Mouse (Mus musculus) embryo, embryonic 11 days (tissue): ENCODE results near the gene Gm4756.
A peak's percentile ranks its signal among the peaks of the same experiment; 100 is the strongest.
"Not testable (repeated sequence)": the region's sequence is repeated elsewhere in the genome, so short reads cannot be mapped to it uniquely, and the experiment has no call there.

ENCODE experiments used
- DNase-seq: peaks from one replicate; pipeline ENCODE4 v3.0.0-alpha.2; 2015

Gm4756 gene

DNA sequence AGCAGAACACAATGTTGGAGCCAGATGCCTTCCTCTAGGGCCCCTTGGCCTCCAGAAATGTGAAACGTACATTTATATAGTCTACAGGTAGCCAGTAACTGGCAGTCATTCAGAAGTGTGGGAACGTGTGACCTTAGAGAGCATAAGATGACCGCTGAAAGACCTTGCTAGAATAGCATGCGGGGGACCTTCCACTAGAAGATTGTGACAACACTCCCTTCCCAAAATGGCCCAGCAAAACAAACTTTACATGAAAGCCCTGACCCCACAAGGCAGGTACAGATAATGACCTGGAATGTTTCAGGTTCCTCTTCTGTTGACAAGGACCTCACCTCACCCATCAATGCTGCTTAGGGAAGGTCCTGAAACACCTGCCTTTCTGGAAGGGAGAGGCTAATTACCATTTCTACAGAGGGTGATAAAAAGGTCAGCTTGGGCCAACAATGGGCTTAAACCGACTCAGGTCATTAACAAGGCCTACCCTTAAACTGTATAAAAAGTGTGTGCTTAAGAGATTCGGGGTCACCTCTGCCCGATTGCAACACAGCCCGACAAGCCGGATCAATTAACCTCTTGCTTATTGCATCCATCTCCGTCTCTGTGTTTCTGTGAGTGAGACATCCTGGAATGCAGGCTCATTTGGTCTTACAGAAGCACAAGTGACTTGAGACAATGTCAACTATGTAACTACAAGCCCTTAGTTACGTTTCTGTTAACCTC, at the start of gene Gm4756:
Gm4756 (minus strand) TSS at position 51 of the 720 bp plus-strand sequence.
- no peak for DNase-seq

DNA sequence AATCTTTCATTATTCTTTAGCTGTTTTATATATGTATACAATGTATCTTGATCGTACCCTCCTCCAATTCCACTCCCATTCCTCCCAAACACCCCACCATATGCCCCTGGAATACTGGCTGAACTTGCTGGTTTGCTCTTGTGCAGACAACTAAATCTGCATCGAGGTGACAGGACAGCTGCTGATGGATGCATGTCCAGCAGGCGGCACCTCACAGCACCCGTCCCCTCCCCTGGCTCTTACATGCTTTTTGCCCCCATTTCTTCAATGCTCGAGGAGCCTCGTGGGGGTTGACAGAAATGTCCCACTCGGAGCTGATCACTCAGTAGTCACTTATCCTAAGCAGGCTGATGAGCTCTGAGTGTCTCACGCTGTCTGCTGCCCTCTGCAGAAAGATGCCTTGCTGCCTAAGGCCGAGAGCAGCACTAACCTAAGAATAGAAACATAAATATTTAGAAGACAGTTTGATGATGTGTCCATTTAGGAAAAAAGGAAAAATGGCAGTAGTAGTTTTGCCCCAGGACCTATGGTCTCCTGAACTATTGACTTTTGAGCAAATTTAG, 45.5 kb upstream of the Gm4756 start:
- DNase-seq, result peak; percentile 16

DNA sequence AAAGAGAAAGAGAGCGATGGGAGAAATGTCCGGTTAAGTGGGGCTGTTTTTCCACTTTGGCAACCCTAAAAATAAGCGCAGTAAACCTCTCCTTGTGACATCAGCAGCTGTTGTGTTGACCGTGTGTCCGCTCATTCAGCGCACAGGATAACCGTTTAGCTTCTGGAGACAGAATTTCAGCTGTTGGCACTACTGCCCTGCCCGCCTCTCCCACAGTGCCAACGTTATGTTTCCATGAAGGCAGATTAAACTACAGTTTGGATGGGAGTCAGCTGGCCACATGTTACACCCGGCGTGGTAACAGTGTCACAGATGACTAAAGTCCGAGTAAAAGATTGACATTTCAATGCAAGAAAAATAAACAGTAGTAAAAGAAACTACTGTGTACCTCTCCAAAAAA, 45.0 kb upstream of the Gm4756 start:
- no peak for DNase-seq

DNA sequence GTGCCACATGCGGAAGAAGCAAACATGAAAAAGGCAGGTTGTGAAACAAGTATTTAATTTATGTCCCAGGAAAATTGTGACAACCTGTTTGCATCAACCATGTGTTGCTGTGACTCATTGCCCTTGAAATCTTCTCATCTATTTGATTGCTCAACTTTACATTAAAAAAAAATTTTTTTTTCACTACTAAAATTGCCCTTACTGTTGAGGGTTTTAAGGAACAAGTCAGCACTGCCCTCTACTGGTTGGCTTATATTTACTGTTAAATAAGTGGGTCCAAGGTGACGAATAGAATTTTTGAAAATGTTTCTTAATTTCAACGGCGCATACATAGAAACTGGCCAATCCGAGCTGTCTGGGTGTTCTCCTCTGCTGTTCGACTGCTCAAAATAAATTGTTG, 44.4 kb upstream of the Gm4756 start:
- DNase-seq, result peak; percentile 74

DNA sequence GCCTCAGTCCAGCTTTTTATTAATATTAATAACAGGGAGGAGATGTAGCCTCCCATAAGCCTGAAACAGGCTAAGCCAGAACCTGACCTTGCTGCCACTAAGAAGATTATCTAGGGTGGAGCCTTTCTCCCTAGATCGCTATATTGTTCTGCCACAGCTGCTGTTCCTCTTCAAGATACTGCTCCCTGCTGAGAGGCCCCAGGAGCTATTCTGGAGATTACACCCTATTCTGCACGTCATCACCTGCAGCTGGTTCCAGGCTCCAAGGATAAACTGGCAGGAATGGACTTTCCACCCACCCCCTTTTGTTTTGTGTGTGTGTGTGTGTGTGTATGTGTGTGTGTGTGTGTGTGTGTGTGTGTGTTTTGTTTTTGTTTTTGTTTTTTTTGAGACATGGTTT, 38.8 kb upstream of the Gm4756 start:
- DNase-seq, result not testable (repeated sequence)

DNA sequence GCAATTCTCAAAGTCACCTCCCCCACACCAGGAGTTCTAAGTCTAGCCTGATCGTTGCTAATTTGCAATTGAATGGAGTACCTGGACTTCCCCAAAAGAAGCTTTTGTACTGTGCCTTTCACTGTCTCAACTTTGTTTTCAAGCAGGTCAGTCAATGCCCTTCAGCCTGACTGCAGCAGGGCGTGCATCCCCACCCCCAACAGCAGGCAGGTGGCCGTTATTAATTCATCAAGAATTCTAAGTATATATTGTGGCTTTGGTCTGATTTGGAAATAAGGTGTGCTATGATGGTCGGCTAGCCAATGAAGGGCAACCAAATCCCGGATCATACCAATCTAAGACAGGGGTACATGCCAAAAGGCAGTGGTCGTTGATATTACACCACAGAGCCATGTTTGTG, 38.3 kb upstream of the Gm4756 start:
- DNase-seq, result not testable (repeated sequence)

DNA sequence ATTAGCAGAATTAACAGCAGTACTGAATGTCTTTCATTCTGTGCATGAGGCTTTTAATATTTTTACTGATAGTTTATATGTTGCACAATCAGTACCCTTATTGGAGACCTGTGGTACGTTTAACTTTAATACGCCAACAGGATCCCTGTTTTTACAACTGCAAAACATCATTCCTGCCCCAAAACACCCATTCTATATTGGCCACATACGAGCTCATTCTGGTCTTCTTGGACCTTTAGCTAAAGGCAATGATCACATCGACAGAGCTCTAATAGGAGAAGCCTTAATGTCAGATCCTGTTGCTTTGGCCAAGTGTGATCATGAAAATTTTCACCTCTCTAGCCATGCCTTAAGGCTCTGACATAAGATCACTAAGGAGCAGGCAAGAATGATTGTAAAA, 37.1 kb upstream of the Gm4756 start:
- DNase-seq, result not testable (repeated sequence)

DNA sequence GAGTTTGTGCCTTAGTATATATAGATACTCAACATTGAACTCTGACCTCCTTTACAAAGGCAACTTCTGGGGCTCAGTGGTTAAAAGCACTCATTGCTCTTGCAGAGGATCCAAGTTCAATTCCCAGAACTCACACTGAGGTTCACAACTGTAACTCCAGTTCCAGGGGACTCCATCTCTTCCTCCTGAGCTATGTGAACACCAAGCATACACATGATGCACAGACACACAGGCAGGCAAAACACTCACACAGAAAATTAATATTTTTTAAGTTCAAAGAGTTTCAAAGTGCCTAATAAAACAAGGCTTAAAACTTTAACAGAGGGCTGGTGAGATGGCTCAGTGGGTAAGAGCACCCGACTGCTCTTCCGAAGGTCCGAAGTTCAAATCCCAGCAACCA, 34.2 kb upstream of the Gm4756 start:
- no peak for DNase-seq

DNA sequence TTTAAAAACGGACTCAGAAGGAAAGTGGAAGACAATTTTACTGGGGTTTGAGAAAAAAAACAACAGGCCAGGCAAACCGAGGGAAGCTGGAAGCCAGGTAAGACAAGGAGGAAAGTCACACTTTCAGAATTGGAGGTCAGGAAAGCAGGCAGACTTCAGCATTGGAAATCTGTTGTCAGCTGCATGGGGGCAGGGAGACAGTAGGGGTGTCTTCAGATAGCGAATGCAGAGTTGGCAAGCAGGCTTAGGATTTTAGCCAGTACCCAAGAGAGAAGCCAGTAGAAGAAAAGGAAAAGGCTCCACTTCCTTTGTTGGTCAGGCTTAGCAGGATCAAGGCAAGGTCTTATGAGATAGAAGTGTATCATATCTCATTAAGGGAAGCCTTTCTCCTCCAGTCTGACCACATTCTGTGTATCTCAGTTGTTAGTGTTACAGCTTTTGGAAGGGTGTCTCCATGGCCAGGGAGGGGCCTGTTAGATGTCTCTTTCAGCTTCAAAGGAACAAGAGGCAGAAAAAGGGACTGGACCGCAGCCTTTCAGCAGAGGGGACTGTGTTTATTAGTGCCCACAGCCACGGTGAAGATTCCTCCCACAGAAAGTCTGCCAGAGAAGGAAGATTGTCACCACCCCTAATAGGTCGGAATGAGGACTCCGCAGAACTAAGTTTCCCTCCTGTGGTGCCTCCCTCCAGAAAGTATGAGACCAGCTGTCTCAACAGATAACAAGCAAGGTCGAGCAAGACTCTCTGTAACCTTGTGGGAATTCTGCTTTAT, 33.2 kb upstream of the Gm4756 start:
- DNase-seq, result no peak

DNA sequence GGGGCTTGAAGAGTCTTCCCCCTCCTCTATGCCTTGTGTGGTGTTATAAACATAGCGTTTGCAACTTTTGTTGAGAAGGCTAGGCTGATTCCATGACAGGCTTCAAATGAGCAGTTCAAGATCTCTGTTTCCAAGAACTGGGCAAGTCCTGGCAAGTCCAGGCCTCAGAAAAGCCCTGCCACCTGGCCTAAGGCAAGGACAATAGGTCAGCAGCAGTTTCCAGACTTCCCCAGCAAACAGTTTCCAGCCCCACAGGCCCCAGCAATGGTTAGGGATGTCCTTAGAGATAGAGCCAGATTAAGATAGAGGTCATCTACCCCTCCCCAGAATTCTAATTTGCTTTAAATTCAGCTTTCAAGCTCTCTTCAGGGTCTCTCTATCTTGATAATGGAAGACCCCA, 32.5 kb upstream of the Gm4756 start:
- no peak for DNase-seq

DNA sequence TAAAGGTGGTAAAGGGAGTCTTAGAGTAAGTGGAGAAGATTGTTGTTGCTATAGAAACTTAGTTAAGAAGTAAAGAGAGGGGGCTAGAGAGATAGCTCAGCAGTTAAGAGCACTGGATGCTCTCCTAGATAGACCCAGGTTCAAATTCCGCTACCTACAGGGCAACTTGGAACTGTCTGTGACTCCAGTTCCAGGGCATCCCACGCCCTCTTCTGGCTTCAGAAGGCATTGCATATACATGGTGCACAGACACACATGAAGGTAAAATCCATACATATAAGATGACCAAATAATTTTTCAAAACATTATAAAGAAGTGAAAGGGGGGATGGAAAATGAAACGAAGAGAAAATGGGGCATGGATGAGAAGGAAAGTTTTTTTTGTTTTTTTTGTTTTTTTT, 30.2 kb upstream of the Gm4756 start:
- no peak for DNase-seq

DNA sequence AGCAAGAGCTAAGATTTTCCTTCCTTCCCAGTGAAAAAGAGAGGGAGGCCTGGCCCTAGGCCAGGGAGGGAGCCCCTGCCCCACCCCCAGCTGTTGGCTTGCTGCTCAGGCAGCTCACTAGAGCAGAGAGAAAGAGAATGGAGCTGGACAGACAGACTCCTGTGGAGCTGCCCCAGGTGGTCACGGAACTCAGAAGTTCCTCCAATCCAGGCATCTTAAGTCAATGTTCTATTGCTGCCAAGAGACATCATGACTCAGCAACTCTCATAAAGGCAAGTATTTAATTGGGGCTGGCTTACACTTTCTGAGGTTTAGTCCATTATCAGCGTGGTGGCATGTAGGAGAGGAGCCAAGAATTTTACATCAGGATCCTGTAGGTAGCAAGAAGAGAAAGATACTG, 25.4 kb upstream of the Gm4756 start:
- DNase-seq, result no peak

DNA sequence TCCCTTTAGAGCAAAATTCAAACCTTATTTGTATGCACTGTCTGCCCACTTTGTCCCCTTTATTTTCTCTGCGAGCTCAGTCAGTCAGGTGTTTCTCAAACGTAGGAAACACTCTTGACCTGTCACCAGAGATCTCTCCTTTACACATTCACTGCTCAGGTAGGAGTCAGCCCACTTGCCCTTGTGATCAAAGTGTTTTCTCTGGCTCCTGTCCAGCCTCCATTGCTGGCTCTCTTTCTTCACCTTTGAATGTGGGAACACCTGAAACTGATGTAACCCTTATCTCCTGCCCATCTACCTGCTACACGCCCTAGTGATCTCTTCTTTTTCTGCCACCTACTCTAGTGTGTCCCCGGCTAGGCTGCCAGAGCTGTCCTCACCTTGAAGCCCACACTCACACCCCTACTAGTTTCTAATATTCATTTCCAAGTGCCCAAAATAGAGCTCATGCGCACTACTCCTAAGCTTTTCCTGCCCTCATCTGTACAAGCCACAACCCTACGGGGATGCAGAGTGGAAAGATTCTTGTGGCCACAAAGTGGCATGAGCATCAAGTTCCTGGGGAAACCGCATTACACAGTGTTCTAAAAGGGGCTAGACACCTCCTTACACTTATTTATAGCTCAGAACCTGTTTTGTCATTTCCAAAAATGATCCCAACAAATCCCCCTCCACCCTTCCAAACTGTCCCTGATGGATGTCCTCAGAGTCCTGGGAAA, 24.8 kb upstream of the Gm4756 start:
- no peak for DNase-seq

DNA sequence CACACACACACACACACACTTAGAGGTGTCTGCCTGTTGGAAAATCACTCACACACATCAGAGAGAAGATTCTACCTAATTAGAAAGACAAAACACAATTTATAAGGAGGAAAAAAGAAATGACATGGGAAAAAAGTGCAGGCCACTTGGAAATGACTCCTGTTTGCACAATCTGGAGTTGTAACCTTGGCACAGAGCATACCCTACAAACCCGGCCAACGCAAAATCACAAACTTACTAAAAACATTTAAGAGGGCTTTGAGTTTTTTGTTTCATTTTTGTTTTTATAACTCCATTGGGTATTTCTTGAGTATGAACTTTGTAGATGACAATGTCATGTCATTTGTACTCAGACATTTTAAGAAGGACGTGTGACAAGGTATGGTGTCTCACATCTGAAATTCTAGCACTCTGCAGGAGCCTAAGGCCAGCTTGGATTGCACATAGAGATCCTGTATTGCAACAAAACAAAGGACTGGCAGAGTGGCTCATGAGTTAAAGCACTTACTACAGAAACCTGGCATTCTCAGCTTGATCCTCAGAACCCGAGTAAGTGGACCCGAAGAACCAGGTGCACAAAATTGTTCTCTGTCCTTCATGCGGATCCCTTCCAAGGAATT, 22.2 kb upstream of the Gm4756 start:
- DNase-seq, result no peak

DNA sequence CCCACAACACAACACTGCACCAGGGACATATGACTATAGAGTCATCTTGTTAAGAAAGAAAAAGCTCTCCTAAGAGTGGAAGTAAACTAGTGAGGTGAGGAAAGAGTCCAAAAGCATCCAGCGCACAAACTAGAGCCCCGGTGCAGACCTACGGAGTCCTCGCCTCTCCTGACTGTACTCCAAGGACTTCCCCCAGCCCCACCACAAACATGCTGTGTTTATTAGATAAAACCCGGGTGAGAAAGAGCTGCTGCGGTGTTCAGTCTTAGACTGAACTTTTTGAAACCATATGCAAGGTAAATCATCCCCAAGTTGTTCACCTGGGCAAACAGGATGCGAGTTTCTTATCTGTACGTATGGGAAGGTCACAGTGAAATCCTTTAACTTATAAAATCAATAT, 21.5 kb upstream of the Gm4756 start:
- no peak for DNase-seq

DNA sequence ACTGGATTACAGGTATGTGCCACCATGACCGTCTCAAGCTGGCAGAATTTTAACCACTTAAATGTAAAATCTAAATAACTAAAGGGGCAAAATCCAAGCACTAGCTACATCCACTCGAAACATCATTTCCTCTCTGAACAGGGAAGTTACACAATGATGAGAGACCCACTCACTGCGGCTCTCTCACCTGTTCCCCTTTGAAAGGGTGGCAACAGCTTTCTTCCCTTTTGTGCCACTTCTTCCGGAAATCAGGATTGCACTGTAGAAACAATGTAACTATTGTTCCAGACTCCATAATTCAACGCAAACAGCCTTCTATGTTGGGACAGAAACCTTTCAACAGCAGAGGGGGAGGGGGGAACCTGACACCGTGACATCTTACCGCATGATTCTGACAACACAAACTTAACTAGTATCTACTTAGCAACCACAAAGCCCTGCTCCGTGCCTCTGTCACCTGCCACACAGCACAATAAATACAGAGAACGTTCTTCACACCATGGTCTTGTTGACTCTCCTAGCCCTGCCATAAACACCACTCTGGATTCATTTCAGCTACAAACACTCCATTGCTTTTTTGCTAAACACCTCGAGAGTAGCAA, 18.5 kb upstream of the Gm4756 start:
- no peak for DNase-seq

DNA sequence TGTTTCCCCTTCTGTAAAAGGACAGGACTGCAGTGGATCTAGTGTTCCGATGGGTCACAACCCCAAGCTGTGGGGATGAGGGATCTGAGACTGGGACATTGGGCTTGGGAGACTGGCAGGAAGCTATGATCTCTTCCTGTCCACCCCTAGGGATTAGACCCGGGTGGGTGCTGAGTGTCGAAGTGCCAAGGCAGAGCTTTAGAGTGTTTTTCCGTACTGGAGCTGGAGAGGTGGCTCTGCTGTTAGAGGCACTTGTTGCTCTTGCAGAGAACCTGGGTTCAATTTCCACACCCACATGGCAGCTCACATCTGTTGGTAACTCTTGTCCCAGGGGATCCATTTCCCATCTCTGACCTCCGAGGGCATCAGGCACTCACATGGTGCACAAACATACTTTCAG, 16.6 kb upstream of the Gm4756 start:
- no peak for DNase-seq

DNA sequence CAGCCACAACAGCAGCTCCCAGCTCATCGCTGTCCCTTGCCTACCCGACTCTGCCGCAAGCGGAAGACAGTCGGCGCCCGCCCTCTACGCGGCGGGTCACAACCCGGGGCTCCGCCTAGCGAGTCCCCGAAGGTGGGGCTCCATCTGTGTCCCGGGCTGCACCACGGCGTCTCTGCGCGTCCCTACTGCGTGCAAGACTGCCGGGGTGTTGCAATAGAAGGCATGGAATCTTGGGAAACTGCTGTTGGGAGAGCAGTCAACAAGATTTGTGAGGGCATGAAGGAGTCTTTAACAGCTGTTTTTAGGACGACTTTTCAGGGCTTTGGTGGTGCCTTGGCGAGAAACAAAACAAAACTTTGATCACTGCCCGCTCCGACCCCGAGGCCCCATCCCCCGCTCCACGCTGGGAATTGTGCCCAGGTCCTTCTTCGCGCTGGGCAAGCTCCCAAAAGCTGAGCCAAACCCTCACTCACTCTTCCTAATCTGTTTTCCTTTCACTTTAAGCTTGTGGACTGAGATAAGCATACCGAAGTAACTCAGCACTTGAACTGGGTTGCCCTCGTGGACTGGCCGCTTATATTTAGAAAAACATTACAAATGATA, 15.4 kb upstream of the Gm4756 start, which contains the start of gene Dhrs7:
Dhrs7 (minus strand) TSS at position 175 of the 603 bp plus-strand sequence.
- peak; percentile 89 for DNase-seq

DNA sequence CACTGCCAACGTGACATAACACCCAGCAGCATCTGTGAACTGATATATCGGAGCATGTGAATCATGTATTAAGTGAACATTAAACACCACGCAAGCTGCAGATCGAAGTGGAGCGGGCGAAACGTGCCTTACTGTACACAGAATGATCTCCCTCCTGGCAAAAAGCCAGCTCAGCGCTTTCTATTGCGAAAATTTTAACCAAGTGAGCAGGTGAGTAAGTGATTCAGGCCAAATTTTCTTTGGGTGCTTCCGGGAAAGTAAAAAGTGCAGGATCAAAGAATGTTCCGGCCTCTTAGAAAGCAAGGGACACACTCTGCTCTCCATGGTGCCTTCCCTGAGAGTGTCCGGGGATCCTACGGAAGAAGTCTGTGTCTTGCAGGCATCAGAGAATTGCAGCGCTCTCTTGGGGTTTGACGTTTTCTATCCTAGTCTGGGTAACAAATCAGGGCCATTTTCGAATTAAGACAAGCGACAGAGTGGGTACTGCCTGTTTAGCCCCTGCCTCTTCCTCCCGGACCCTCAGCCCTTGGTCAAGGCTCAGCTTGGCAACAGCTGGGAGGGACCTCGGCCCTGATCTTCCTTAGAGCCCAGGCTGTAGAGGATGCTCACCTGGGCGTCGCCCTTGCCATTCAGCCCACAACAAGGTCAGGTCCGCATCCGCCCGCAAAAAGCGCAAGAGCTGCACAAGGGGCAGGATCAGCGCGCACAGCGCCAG, 14.7 kb upstream of the Gm4756 start:
- peak; percentile 29 for DNase-seq

DNA sequence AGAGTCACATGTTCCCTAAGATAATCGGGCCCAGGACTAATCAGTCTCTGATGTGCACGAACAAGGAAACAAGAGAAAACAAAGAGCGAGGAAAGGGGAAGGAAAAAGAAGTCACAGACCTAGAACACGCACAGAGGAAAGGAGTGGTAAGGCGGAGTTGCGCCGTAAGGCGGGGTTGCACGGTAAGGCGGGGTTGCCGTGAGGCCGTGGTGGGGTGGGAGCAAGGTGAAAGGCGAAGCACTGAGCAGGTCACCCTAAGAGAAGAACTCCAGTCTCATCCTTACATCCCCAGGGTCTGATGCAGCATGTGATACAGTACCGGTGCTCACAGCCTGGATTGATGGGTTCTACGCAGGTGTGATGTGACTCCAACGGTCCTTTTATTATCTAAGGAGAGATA, 6.3 kb upstream of the Gm4756 start:
- DNase-seq, result no peak

DNA sequence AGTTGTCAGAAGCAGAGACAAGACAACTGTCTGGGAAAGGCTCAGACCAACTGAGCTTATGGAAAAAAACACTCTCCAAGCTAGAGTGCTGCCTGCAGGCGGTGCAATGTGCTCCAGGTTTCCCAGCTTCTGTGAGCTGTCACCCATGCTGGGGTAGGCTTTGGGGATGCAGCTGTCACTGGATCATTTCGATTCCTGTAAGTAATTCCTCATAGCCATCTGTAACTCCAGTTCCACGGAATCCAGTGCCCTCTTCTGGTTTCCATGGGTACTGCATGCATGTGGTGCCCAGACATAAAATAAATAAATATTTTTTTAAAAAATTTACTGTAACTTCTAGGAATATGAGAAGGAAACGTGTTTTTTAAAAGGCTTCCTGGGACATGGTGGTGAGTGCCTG, 5.2 kb upstream of the Gm4756 start:
- peak; percentile 69 for DNase-seq
